Mouse (Mus musculus): ENCODE results near the gene Ptx4.

The Ptx4 gene

DNA sequence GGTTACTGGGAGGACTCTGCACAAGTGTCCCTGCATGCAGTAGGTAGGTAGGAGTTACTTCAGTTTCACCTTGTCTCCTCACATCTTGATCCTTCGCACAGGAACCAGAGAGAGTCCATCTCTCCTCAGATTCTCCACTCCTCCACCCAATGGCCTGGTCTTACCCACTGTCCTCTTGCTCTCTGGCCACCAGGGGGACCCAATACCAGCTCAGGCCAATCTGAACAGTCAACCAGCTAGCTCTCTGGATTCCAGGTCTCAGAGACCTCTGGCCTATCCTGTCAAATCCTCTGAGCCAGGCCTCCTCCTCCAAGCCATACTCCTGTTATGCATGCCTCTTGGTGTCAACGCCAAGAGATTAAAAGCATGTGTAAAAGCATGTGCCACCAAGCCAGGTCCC lies 11.0 kb upstream of the Ptx4 start:
- TF ChIP-seq GATA4 (IDR thresholded peaks at IDR 0.05; ENCODE audit: insufficient replicate concordance, low read length): no peak

- no peak for TF ChIP-seq GATA4 (IDR thresholded peaks at IDR 0.05; ENCODE audit: insufficient replicate concordance, low read length)
Observed at GRCm38 (mm10) chr17:25110590-25110989, 10.0 kb upstream of the Ptx4 start.

DNA sequence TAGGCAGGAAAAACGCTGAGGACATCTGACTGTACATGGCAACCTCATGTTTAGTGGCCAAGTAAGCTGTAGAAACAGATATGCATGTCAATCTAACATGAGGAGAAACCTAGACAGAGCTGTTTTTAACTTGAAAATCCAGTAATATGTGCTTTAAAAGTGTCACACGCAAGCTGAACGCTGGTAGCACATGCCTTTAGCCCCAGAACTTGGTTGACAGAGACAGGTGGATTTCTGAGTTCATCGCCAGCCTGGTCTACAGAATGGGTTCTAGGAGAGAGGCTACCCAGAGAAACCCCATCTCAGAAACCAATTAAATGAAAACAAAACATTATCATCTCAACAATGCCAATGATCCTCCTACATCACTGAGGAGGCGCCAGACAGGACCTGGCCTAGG lies 9.3 kb upstream of the Ptx4 start:
- TF ChIP-seq GATA4 (IDR thresholded peaks at IDR 0.05; ENCODE audit: insufficient replicate concordance, low read length): no peak

DNA sequence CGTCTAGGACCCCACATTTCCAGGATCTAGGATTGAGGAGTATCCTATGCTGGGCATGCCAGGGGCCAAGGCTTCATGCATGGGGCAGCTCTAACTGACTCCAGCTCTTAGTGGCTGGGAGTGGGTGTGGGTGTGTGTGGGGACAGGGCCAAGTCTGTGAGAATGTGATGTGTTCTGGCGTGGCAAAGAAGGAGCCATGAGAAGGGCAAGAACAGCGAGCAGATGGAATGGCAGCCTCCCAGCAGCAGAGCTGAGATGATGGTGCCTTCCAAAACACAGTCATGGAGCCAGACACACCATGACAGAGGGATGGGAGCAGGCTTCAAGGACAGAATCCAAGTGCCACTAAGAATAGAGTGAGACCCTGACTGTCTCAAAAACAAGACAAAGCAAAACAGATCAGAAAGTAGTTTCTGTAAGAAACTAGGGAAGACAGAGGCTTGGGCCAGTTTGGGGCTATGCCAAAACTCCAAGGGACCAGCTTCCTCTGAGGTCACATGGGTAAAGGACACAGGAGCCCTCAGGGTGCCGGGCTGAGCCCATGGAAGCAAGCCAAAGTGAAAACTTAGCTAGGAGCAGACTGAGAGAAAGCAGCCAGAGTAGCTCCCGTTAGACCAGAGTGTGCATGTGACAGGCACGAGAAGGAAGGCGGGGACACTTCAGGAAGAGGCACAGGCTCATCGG lies 8.7 kb upstream of the Ptx4 start:
- TF ChIP-seq GATA4 (IDR thresholded peaks at IDR 0.05; ENCODE audit: insufficient replicate concordance, low read length): no peak

GRCm38 (mm10) chr17:25112423-25112810 lies 8.1 kb upstream of the Ptx4 start:
- no peak for TF ChIP-seq GATA4 (IDR thresholded peaks at IDR 0.05; ENCODE audit: insufficient replicate concordance, low read length)

DNA sequence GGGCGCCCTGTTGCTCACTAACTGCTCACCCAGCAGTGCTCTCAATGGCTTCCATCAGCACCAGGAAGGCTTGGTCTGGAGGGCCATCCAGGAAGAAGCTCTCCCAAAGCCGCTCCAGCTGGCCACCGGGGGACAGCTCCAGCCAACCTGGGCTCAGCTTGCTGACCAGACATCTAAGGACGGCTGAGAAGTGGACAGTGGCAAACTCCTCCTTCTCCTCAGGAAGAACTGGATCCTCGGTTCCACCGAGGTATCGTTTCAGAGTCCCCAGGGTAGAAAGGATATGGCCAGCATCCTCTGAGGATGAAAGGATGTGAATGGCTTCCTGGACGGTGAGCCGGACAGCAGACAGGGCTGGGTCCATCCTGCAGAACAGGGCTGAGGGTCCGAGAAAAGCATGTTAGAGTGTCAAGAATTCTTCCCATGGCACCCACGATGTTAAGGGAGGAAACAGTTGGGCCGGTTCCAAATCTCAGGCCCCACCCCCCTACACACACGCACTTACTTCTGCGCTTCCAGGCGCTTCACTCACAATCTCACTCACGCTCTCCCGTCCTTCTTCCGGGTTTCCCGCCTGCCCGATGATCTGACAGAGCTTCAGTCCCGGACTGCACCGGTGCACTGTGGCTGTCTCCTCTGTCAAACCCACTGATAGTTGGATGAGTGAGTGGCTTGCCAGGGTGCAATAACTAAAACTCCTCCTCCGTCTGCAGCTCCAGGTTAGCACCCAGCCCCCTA lies 5.5 kb upstream of the Ptx4 start:
- TF ChIP-seq GATA4 (IDR thresholded peaks at IDR 0.05; ENCODE audit: insufficient replicate concordance, low read length): no peak

DNA sequence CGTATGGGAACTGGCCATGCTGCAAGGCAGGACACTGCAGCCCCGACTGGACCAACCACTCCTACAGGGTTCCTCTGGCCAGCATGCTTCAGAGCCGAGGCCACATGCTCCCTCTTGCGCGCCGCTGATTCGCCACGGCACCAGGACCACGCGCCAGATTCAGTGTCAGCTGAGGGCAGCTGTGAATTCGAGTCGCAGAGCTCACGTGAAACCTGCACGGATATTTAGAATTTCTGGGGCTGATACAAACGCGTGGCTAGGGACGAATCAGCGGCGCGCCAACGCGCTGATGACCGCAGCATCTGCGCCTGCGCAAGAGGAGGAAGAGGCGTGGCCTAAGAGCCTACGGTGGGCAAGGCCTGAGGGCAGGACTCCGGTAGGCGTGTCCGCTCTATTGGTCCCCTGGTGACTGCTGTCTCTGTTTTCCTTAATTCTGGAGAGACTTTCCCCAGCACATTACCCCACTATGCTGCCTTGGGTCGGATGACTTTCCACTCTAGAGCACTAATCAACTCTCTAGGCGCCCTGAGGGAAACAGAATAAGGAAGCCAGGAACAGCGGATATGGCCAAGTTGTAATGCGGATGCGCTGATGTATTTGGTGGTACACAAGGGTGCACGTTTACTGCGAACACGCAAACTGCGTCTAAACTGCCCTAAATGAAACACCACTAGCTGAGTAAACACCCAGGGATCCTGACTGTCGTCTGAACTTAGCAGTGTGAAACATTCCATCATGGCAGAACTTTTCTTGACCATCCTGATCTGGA lies 4.7 kb upstream of the Ptx4 start, which contains the start of gene Telo2:
Telo2 (minus strand) TSS at position 304 of the 769 bp plus-strand sequence.
- TF ChIP-seq GATA4 (IDR thresholded peaks at IDR 0.05; ENCODE audit: insufficient replicate concordance, low read length): no peak; the same call in 1 of the 2 replicates

- TF ChIP-seq GATA4 (IDR thresholded peaks at IDR 0.05; ENCODE audit: insufficient replicate concordance, low read length): no peak
Observed at GRCm38 (mm10) chr17:25117263-25117662, 3.3 kb upstream of the Ptx4 start.

- TF ChIP-seq GATA4 (IDR thresholded peaks at IDR 0.05; ENCODE audit: insufficient replicate concordance, low read length): no peak
Observed at GRCm38 (mm10) chr17:25123979-25124378, 3.4 kb downstream of the Ptx4 start.

- no peak for TF ChIP-seq GATA4 (IDR thresholded peaks at IDR 0.05; ENCODE audit: insufficient replicate concordance, low read length)
Observed at GRCm38 (mm10) chr17:25127079-25127478, 6.5 kb downstream of the Ptx4 start.

DNA sequence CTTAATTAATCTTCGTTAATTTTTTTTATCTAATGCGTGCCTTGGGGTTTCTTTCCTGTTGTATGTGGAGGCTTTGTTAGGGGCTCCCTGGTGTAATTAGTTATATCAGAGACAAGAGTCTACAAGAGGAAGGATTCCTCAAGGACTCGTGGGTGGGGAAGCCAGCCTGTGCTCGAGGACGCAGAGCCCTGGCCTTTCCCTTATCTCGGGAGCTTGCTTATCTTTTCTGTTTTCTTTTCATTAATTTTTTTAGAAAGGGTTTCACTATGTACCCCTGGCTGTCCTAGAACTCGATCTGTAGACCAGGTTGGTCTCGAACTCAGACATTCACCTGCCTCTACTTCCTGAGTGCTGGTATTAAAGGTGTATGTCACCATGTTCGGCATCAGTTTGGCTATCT lies 7.1 kb downstream of the Ptx4 start:
- no peak for TF ChIP-seq GATA4 (IDR thresholded peaks at IDR 0.05; ENCODE audit: insufficient replicate concordance, low read length)

DNA sequence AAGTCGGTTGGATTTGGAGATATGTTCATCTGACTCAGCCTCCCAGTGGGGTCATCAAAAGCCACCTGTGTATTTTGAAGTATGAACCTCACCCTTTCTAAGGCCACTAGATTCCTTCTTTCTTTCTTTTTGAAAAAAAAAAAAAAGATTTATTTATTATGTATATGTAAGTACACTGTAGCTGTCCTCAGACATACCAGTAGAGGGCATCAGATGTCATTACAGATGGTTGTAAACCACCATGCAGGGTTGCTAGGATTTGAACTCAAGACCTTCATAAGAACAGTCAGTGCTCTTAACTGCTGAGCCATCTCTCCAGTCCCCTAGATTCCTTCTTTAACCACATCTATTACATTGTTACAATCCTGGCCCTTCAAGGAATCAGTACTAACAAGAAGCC lies 9.5 kb downstream of the Ptx4 start:
- TF ChIP-seq GATA4 (IDR thresholded peaks at IDR 0.05; ENCODE audit: insufficient replicate concordance, low read length): no peak

- TF ChIP-seq GATA4 (IDR thresholded peaks at IDR 0.05; ENCODE audit: insufficient replicate concordance, low read length): no peak; the same call in 1 of the 2 replicates
Observed at GRCm38 (mm10) chr17:25133275-25133698, 12.7 kb downstream of the Ptx4 start, which contains the start of gene Clcn7. Gene Clcn7 (plus strand): TSS chr17:25133391.

DNA sequence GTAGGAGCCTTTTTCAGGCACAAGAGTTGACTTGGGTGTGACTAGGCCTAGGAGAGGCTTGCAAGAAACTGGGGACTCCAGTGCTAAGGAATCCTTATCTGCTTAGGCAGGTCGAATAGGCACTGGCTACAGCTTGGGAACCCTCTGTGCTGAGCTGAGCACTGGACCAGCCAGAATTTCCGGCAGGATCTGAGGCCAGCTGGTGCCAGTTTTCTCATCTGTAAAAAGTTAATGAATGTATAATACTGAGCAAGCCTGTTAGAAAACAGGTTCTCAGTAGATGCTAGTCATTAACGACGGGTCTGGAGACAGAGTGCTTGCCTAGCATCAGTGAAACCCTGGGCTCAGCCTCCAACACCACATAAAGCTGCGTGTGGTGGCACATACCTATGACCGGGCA lies 15.1 kb downstream of the Ptx4 start:
- no peak for TF ChIP-seq GATA4 (IDR thresholded peaks at IDR 0.05; ENCODE audit: insufficient replicate concordance, low read length)

- no peak for TF ChIP-seq GATA4 (IDR thresholded peaks at IDR 0.05; ENCODE audit: insufficient replicate concordance, low read length)
Observed at GRCm38 (mm10) chr17:25138803-25139202, 18.2 kb downstream of the Ptx4 start.

GRCm38 (mm10) chr17:25139960-25140359 lies 19.4 kb downstream of the Ptx4 start:
- TF ChIP-seq GATA4 (IDR thresholded peaks at IDR 0.05; ENCODE audit: insufficient replicate concordance, low read length): no peak

Data from liver, adult (tissue).